Mouse (Mus musculus) hindbrain, embryonic 16.5 days (tissue): Measurements from ENCODE around the gene Dnah8. TPM values are rescaled to one million over a fixed set of nuclear protein-coding genes. Genes with fewer than 3 reads are reported as not detected.

ENCODE experiments used
- ATAC-seq: fragments of 200-750 bp; cut with Nextera tagmentation; 2 replicates; pipeline ENCODE4 v1.8.0; 2017; ENCODE audit warnings: moderate TSS enrichment, moderate library complexity
- H3K27ac ChIP-seq: fragments of 300-500 bp; sonication (generic); 2 replicates; pipeline ENCODE4 v1.5.1; 2014; ENCODE audit warnings: low read depth, mild to moderate bottlenecking, control low read depth, low read length, moderate library complexity
- H3K27me3 ChIP-seq: fragments of 300-500 bp; sonication (generic); replicated peaks from 2 replicates; pipeline ENCODE4 v1.6.1; 2014; ENCODE audit warnings: low read length; ENCODE audit not compliant: control insufficient read depth, insufficient read depth
- H3K36me3 ChIP-seq: fragments of 300-500 bp; sonication (generic); 2 replicates; pipeline ENCODE4 v1.6.1; 2014; ENCODE audit warnings: mild to moderate bottlenecking, low read length, moderate library complexity, mixed read lengths; ENCODE audit not compliant: control insufficient read depth, insufficient read depth
- H3K4me1 ChIP-seq: fragments of 300-500 bp; sonication (generic); 2 replicates; pipeline ENCODE4 v1.6.1; 2014; ENCODE audit warnings: low read depth, low read length; ENCODE audit not compliant: control insufficient read depth, insufficient read depth
- H3K4me2 ChIP-seq: fragments of 300-500 bp; sonication (generic); 2 replicates; pipeline ENCODE4 v1.6.1; 2014; ENCODE audit warnings: mild to moderate bottlenecking, low read length, control low read depth, moderate library complexity
- H3K4me3 ChIP-seq: fragments of 300-500 bp; sonication (generic); 2 replicates; pipeline ENCODE4 v1.5.1; 2014; ENCODE audit warnings: mild to moderate bottlenecking, low read length, control low read depth, moderate library complexity
- H3K9ac ChIP-seq: fragments of 300-500 bp; sonication (generic); 2 replicates; pipeline ENCODE4 v1.6.1; 2014; ENCODE audit warnings: low read depth, mild to moderate bottlenecking, control low read depth, low read length, moderate library complexity
- H3K9me3 ChIP-seq: fragments of 300-500 bp; sonication (generic); 2 replicates; pipeline ENCODE4 v1.6.1; 2014; ENCODE audit warnings: mild to moderate bottlenecking, low read length, moderate library complexity; ENCODE audit not compliant: control insufficient read depth
- WGBS: fragments of 180-500 bp; shearing (Covaris S2); extraction: QIAGEN DNeasy Blood & Tissue Kit; methylation state at CpG from one replicate; pipeline ENCODE4 v1.1.7; 2014; 5-methylcytosine and 5-hydroxymethylcytosine counted together
- polyA plus RNA-seq: library from polyadenylated mRNA; unstranded; fragments of >200 nt; fragmentation: Nextera tagmentation; extraction: Ambion mirVana; gene quantifications from 2 replicates; pipeline ENCODE4 v1.2.1, GENCODE M21; 2015

The Dnah8 gene
- polyA plus RNA-seq, 1 experiment from 2014 or later = 1.7 TPM

DNA sequence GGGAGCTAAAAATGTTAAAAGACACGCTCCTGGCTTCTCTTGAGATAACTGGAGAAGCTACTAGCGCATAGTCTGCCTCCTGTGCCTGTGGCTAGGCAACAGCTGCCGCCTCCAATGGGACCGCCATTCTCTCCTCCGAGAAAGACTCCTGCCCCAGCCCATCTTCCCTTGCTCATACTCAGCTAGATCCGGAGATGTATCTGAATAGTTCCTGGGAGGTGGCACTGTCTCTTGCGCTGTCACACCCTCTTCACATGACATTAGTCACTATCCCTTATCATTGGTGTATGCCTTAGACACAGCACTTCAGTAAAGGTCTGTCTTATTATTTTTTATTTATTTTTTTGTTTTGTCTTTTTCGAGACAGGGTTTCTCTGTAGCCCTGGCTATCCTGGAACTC lies 140.1 kb downstream of the Dnah8 start:
- 91% methylated on average over 8 of the region's 8 CpGs for WGBS
- no peak for ATAC-seq
- Histone ChIP-seq H3K4me3 (no peak overlapping the region), H3K27ac (no peak overlapping the region), H3K4me2 (no peak overlapping the region), H3K36me3 (no peaks in the 10 kb centered on the region), H3K9me3 (no peaks in the 10 kb centered on the region), H3K9ac (no peak overlapping the region), H3K27me3 (no peaks in the 10 kb centered on the region), H3K4me1 (no peaks in the 10 kb centered on the region)

DNA sequence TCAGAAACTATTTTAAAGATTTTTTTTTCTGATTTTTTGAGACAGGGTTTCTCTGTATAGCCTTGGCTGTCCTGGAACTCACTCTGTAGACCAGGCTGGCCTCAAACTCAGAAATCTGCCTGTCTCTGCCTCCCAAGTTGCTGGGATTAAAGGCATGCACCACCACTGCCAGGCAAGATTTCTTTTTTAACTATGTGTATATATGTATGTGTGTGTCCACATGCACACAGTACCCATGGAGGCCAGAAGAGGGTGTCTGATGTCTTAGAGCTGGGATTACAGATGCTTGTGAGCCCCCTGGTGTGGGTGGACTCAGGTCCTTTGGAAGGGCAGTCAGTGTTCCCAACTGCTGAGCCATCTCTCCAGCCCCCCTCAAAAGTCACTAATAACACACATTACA lies 150.3 kb downstream of the Dnah8 start:
- Histone ChIP-seq H3K36me3 (no peaks in the 10 kb centered on the region), H3K4me2 (no peak overlapping the region), H3K27ac (no peak overlapping the region), H3K4me1 (no peaks in the 10 kb centered on the region), H3K9me3 (no peaks in the 10 kb centered on the region), H3K9ac (no peak overlapping the region), H3K4me3 (no peak overlapping the region), H3K27me3 (no peaks in the 10 kb centered on the region)
- no peak for ATAC-seq

DNA sequence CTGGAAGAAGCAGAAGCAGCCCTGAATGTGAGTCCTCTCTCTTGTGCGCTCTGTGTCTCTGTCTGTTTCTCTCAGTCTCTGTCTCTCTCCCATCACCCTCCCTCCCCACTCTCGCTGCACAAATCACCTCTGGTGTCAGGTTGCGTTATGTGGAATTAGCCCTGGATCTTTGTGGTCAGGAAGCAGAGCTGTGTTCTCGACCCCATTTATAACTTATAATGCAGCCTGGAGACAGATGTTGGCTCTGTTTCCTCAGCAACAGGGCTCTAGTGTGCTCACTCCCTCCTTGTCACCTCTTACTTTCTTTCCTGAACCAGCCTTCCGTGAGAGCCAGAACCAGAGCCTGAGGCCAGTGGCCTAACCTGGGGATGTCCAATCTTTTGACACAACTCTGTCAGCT lies 150.9 kb downstream of the Dnah8 start:
- 58% methylated on average over 5 of the region's 5 CpGs for WGBS
- Histone ChIP-seq H3K27ac (no peak overlapping the region), H3K4me1 (no peaks in the 10 kb centered on the region), H3K9me3 (no peaks in the 10 kb centered on the region), H3K9ac (no peak overlapping the region), H3K4me3 (no peak overlapping the region), H3K4me2 (no peak overlapping the region), H3K27me3 (no peaks in the 10 kb centered on the region), H3K36me3 (no peaks in the 10 kb centered on the region)
- no peak for ATAC-seq

DNA sequence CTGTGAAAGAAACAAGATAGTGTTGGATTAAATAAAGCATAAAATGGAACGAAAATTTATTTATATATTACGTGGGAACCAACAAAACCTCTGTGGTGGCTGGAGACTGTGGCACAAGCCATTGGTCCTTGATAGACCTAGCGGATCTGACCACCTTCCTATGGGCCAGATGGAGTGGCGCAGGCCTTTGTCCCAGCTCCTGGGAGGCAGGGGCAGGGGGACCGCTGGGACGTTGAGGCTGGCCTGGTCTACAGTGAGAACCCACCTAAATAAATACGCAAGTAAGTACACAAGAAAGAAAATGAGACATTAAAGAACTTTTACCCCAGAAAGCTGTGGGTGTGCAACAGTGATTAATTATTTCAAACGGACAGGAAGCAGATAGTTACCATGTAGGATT lies 156.9 kb downstream of the Dnah8 start:
- H3K4me1 ChIP-seq = no peaks in the 10 kb centered on the region
- no peak overlapping the region for H3K27ac ChIP-seq
- no peak overlapping the region for H3K4me2 ChIP-seq
- no peaks in the 10 kb centered on the region for H3K27me3 ChIP-seq
- no peak overlapping the region for H3K4me3 ChIP-seq
- 82% methylated on average over 8 of the region's 8 CpGs for WGBS
- no peak for ATAC-seq
- no peaks in the 10 kb centered on the region for H3K36me3 ChIP-seq
- H3K9me3 ChIP-seq = no peaks in the 10 kb centered on the region
- H3K9ac ChIP-seq = no peak overlapping the region

DNA sequence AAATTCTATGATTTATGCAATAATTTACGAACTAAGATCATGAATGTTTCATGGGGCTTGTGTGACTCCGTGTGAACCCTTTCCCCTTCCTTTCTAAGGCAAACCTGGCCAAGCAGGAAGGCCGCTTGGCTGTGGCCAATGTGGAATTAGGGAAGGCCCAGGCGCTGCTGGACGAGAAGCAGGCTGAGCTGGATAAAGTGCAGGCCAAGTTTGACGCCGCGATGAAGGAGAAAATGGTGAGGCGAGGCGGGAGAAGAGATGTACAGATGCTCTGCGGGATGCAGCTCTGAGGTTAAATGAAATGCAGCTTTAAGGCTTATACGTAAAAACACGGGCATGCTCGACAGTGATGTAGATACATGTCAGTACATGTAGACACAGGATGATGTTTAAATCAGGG lies 158.1 kb downstream of the Dnah8 start:
- H3K4me3 ChIP-seq = no peak overlapping the region
- no peak for ATAC-seq

DNA sequence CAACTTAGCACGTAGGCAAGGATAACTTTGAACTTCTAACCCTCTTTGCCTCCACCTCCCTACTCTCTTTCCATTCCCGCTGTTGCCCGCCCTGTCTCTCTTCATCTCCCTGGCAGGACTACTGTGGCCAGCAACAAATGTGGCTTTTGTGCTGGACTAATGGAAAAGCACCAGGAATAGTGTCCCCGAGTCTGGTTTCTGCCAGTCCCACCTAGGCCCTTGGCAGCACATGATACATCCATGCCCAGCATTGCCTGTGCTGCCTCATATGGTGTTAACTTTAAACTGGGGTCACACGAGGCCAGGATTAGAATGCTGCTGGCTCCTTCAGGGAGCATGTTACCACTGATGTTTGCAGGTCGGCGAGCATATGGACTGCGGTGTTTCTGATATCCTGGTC lies 164.2 kb downstream of the Dnah8 start:
- WGBS = 91% methylated on average over 8 of the region's 8 CpGs
- Histone ChIP-seq H3K4me1 (no peaks in the 10 kb centered on the region), H3K4me3 (no peak overlapping the region), H3K4me2 (no peak overlapping the region), H3K27ac (no peak overlapping the region), H3K9ac (no peak overlapping the region), H3K27me3 (no peaks in the 10 kb centered on the region), H3K9me3 (no peaks in the 10 kb centered on the region), H3K36me3 (no peaks in the 10 kb centered on the region)
- no peak for ATAC-seq

More for the DNA sequence above, 158.1 kb downstream of the Dnah8 start:
- Histone ChIP-seq H3K4me2 (no peak overlapping the region), H3K9ac (no peak overlapping the region), H3K27me3 (no peaks in the 10 kb centered on the region), H3K9me3 (no peaks in the 10 kb centered on the region), H3K4me1 (no peaks in the 10 kb centered on the region), H3K36me3 (no peaks in the 10 kb centered on the region), H3K27ac (no peak overlapping the region)
- 76% methylated on average over 14 of the region's 14 CpGs for WGBS

DNA sequence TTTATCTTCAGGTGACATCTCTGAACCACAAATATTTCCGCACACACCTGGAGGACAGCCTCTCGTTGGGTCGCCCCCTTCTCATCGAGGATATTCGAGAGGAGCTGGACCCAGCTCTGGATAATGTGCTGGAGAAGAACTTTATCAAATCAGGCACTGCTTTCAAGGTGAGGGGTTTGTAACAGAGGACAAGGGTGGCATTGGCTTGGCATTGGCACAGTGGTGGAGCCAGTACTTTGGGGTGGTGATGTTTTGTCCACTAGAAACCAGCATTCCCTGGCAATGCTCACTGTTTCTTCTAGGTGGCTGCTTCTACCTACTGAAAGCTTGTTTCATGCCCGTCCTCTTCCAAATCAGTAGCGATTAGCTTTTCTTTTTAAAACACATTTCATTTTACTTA lies 166.7 kb downstream of the Dnah8 start:
- WGBS = 95% methylated on average over 7 of the region's 7 CpGs
- Histone ChIP-seq H3K27ac (no peak overlapping the region), H3K27me3 (no peaks in the 10 kb centered on the region), H3K9ac (no peak overlapping the region), H3K9me3 (no peaks in the 10 kb centered on the region), H3K4me1 (no peaks in the 10 kb centered on the region), H3K36me3 (no peaks in the 10 kb centered on the region), H3K4me3 (no peak overlapping the region), H3K4me2 (no peak overlapping the region)
- ATAC-seq = no peak

DNA sequence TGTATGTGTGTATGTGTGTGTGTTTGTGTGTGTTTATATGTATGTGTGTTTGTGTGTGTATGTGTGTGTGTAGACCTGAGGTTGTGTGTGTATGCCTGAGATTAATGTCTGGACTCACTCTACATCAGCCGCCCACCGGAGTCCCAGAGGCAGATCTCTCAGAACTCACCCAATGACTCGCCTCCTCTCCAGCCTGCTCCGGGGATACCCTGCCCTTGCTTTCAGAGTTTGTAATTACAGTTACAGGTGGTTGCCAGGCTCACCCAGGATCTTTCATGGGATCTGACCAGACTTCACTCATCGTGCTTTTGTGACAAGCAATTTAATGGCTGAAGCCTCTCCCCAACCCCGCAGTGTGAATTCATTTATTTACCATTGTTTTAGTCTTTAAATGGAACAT lies 168.2 kb downstream of the Dnah8 start:
- Histone ChIP-seq H3K9ac (no peak overlapping the region), H3K27me3 (no peaks in the 10 kb centered on the region), H3K4me3 (no peak overlapping the region), H3K4me2 (no peak overlapping the region), H3K36me3 (no peaks in the 10 kb centered on the region), H3K4me1 (no peaks in the 10 kb centered on the region), H3K9me3 (no peaks in the 10 kb centered on the region), H3K27ac (no peak overlapping the region)
- 75% methylated on average over 6 of the region's 6 CpGs for WGBS
- ATAC-seq = no peak

DNA sequence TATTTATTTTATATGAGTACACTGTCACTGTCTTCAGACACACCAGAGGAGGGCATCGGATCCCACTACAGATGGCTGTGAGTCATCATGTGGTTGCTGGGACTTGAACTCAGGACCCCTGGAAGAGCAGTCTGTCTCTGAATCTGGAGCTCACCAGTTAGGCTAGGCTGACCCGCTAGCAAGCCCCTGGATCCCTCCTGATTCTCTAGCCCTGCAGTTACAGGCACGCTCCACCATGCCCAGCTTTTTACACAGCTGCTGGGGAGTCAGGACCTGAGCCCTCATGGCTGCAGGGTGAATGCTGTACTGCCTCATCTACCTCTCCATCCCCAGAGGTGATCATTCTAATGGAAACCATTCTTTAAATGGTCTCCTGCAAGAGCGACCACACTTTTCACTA lies 172.5 kb downstream of the Dnah8 start:
- no peaks in the 10 kb centered on the region for H3K9me3 ChIP-seq
- H3K9ac ChIP-seq = no peak overlapping the region
- H3K36me3 ChIP-seq = no peaks in the 10 kb centered on the region
- WGBS = 82% methylated on average over 4 of the region's 4 CpGs
- no peaks in the 10 kb centered on the region for H3K4me1 ChIP-seq
- no peak overlapping the region for H3K27ac ChIP-seq
- no peak overlapping the region for H3K4me3 ChIP-seq
- H3K27me3 ChIP-seq = no peaks in the 10 kb centered on the region
- ATAC-seq = no peak
- no peak overlapping the region for H3K4me2 ChIP-seq

DNA sequence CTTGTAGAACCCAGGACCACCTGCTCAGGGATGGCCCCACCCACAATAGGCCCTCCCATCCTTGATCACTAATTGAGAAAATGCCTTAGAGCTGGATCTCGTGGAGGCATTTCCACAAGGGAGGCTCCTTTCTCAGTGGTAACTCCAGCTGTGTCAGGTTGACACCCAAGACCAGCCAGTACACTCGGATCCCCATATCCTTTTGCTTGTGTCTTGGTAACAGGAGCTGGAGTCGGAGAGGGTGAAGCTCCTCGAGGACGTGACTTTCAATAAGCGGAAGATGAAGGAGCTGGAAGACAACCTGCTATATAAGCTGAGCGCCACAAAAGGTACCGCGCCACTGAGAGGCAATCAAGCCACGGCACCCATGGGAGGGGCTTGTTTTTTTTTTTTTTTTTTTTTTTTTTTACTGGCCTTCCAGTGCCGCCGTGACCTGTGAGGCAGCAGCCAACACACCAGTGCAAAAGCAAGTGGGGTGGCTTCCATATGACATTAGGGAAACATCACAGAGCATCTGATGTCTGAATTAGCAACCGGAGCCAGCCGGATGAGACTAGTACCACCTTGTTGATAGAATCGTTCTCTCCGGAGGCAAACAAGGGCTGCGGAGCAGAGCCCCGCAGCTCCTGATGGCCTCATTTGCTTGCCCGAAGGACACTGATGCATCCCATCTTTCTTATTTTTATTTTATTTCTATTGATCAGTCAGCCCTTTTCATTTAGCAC lies 176.3 kb downstream of the Dnah8 start:
- Histone ChIP-seq H3K36me3 (no peaks in the 10 kb centered on the region), H3K4me2 (no peak overlapping the region), H3K27ac (no peak overlapping the region), H3K27me3 (no peaks in the 10 kb centered on the region), H3K9ac (no peak overlapping the region), H3K9me3 (no peaks in the 10 kb centered on the region), H3K4me3 (no peak overlapping the region), H3K4me1 (peaks cover 8% of the 10 kb centered on the region)
- WGBS = 86% methylated on average over 19 of the region's 19 CpGs
- no peak for ATAC-seq
